Mouse (Mus musculus) gastrocnemius, adult 2 months (tissue): ENCODE data around the gene Lrrc17. TPM values are rescaled to one million over a fixed set of nuclear protein-coding genes. Genes with fewer than 3 reads are reported as not detected.

Experiments used
- DNase-seq: peaks from one replicate; pipeline ENCODE4 v3.0.0; 2022
- H3K27ac ChIP-seq: fragments of 200-600 bp; 2 replicates; pipeline ENCODE4 v1.8.1; 2022; ENCODE audit warnings: mild to moderate bottlenecking
- H3K4me3 ChIP-seq: fragments of 200-600 bp; 2 replicates; pipeline ENCODE4 v1.8.1; 2022; ENCODE audit warnings: mild to moderate bottlenecking, moderate library complexity
- CTCF ChIP-seq: fragments of 200-600 bp; IDR thresholded peaks from 2 replicates; pipeline ENCODE4 v1.8.1; 2022; ENCODE audit warnings: antibody characterized with exemption, mild to moderate bottlenecking, moderate library complexity
- intact Hi-C: fragments of 180-260 bp; cut with DNase I; formaldehyde crosslinking; loops from one replicate; pipeline ENCODE4 v1.15.1; 2025
- long read RNA-seq, 2 experiments: library from polyadenylated mRNA; stranded (forward); transcript quantifications; one replicate each; pipeline ENCODE4 v2.0.0; 2021
- total RNA-seq, 2 experiments: library from RNA; stranded (reverse); gene quantifications; 2 replicates each; pipeline ENCODE4 v1.2.3; 2021

Gene Lrrc17
- total RNA-seq = 1 to 10 TPM; 1.0 to 1.8 TPM
- long read RNA-seq, experiment 1, transcript Lrrc17-201 (4 exons, 2,154 nt) = major isoform, 8 of 8 reads
- long read RNA-seq, experiment 1, partial matches to known transcripts = 0 of 8 reads
- long read RNA-seq, experiment 1, other reads (novel, unspliced or antisense) = 0 of 8 reads
- long read RNA-seq, experiment 2 = 0 reads

- Histone ChIP-seq H3K4me3 (peak within 1 kb of the TSS; percentile 65), H3K27ac (peak within 1 kb of the TSS; percentile 61)
- intact Hi-C loops = no loop called here
- DNase-seq = peak; percentile 40
- TF ChIP-seq CTCF = no peak
Observed at GRCm38 (mm10) chr5:21543409-21544201, at the start of gene Lrrc17. Gene Lrrc17, plus strand, starts transcription at chr5:21543559.

- intact Hi-C loops = loop anchor here (10.0 kb wide), 1 partner anchor 70 kb away; no protein-coding TSS in a partner anchor
- no peak for TF ChIP-seq CTCF
- no peak for DNase-seq
- no peak overlapping the region for H3K27ac ChIP-seq
- H3K4me3 ChIP-seq = no peak overlapping the region
Observed at GRCm38 (mm10) chr5:21494781-21495180, 48.6 kb upstream of the Lrrc17 start.

- intact Hi-C loops = loop anchor here (10.0 kb wide), 1 partner anchor 68 kb away; no protein-coding TSS in a partner anchor
- peak overlapping the region; percentile 64 for H3K27ac ChIP-seq
Observed at GRCm38 (mm10) chr5:21496321-21496720, 47.0 kb upstream of the Lrrc17 start.

GRCm38 (mm10) chr5:21496881-21497280 lies 46.5 kb upstream of the Lrrc17 start:
- intact Hi-C loops = loop anchor here (10.0 kb wide), 1 partner anchor 68 kb away; no protein-coding TSS in a partner anchor
- H3K27ac ChIP-seq = peak overlapping the region; percentile 64
- TF ChIP-seq CTCF = no peak
- DNase-seq = peak; percentile 66
- no peak overlapping the region for H3K4me3 ChIP-seq

More at GRCm38 (mm10) chr5:21496321-21496720, 47.0 kb upstream of the Lrrc17 start:
- H3K4me3 ChIP-seq = no peak overlapping the region
- DNase-seq = peak; percentile 66
- no peak for TF ChIP-seq CTCF

GRCm38 (mm10) chr5:21498490-21498889 lies 44.9 kb upstream of the Lrrc17 start:
- intact Hi-C loops = loop anchor here (10.0 kb wide), 1 partner anchor 66 kb away; no protein-coding TSS in a partner anchor
- Histone ChIP-seq H3K27ac (no peak overlapping the region), H3K4me3 (no peak overlapping the region)
- no peak for DNase-seq
- TF ChIP-seq CTCF = no peak

- DNase-seq = no peak
- intact Hi-C loops = loop anchor here (10.0 kb wide), 1 partner anchor 66 kb away; no protein-coding TSS in a partner anchor
- no peak overlapping the region for H3K4me3 ChIP-seq
- TF ChIP-seq CTCF = no peak
- no peak overlapping the region for H3K27ac ChIP-seq
Observed at GRCm38 (mm10) chr5:21498925-21499324, 44.4 kb upstream of the Lrrc17 start.

GRCm38 (mm10) chr5:21500133-21500532 lies 43.2 kb upstream of the Lrrc17 start:
- DNase-seq = no peak
- H3K27ac ChIP-seq = no peak overlapping the region
- no peak for TF ChIP-seq CTCF
- intact Hi-C loops = no loop called here
- no peak overlapping the region for H3K4me3 ChIP-seq

GRCm38 (mm10) chr5:21500941-21501340 lies 42.4 kb upstream of the Lrrc17 start:
- intact Hi-C loops = no loop called here
- no peak overlapping the region for H3K4me3 ChIP-seq
- DNase-seq = no peak
- no peak overlapping the region for H3K27ac ChIP-seq
- TF ChIP-seq CTCF = no peak

GRCm38 (mm10) chr5:21502936-21503610 lies 40.3 kb upstream of the Lrrc17 start:
- no peak for DNase-seq
- TF ChIP-seq CTCF = no peak
- Histone ChIP-seq H3K27ac (no peak overlapping the region), H3K4me3 (no peak overlapping the region)
- intact Hi-C loops = no loop called here

GRCm38 (mm10) chr5:21505159-21505558 lies 38.2 kb upstream of the Lrrc17 start:
- DNase-seq = no peak
- H3K27ac ChIP-seq = no peak overlapping the region
- H3K4me3 ChIP-seq = no peak overlapping the region
- no peak for TF ChIP-seq CTCF
- intact Hi-C loops = no loop called here

GRCm38 (mm10) chr5:21506887-21507286 lies 36.5 kb upstream of the Lrrc17 start:
- H3K27ac ChIP-seq = no peak overlapping the region
- H3K4me3 ChIP-seq = no peak overlapping the region
- DNase-seq = no peak
- no peak for TF ChIP-seq CTCF
- intact Hi-C loops = no loop called here

GRCm38 (mm10) chr5:21509801-21510200 lies 33.6 kb upstream of the Lrrc17 start:
- Histone ChIP-seq H3K27ac (no peak overlapping the region), H3K4me3 (no peak overlapping the region)
- no peak for TF ChIP-seq CTCF
- no peak for DNase-seq
- intact Hi-C loops = no loop called here

GRCm38 (mm10) chr5:21513363-21513762 lies 30.0 kb upstream of the Lrrc17 start:
- no peak for DNase-seq
- TF ChIP-seq CTCF = no peak
- intact Hi-C loops = no loop called here
- H3K27ac ChIP-seq = no peak overlapping the region
- H3K4me3 ChIP-seq = no peak overlapping the region
